Mouse (Mus musculus): ENCODE data around the gene Gm6993. TPM values are rescaled to one million over a fixed set of nuclear protein-coding genes. Genes with fewer than 3 reads are reported as not detected.

Gene Gm6993
- polyA plus RNA-seq, 1 experiment from 2014 or later = not detected

- Histone ChIP-seq H3K27me3 (ENCODE audit: control insufficient read depth, insufficient read depth, low read length) (no peaks in the 10 kb centered on the region), H3K27ac (ENCODE audit: low read depth, low read length) (no peak overlapping the region), H3K4me2 (replicated peaks; ENCODE audit: low read depth, low read length) (no peak overlapping the region), H3K9ac (ENCODE audit: low read depth, low read length) (no peak overlapping the region), H3K36me3 (ENCODE audit: control insufficient read depth, insufficient read depth, low read length) (no peaks in the 10 kb centered on the region), H3K4me3 (ENCODE audit: low read length) (no peak overlapping the region), H3K9me3 (ENCODE audit: control insufficient read depth, low read length) (no peaks in the 10 kb centered on the region), H3K4me1 (ENCODE audit: control insufficient read depth, insufficient read depth, low read length) (peaks cover 13% of the 10 kb centered on the region)
- no peak for ATAC-seq (ENCODE audit: low FRiP score, low TSS enrichment)
- WGBS = 100% methylated on average over 1 of the region's 1 CpGs
These were observed 7.9 kb upstream of the Gm6993 start for GRCm38 (mm10) chr12:31232635-31233034.

DNA sequence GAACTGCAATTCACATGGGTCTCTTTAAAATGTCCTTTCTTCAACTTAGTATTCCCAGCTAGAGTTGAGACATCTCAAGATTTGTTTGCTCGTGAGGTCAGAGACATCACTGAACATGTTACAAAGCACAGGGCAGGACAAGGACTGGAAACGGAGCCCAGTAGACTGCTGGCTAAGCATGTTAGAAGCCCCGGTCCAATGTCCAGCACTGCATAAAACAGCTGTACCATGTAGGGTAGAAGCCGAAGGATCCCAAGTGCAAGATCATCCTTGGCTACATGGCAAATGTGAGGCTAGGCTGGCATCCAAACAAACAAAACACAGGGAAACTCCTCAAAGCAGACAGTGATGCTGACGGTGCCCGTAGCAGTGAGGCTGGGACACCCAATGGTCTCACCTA lies 5.6 kb upstream of the Gm6993 start:
- Histone ChIP-seq H3K9me3 (ENCODE audit: control insufficient read depth, low read length) (no peaks in the 10 kb centered on the region), H3K36me3 (ENCODE audit: control insufficient read depth, insufficient read depth, low read length) (no peaks in the 10 kb centered on the region), H3K4me2 (replicated peaks; ENCODE audit: low read depth, low read length) (no peak overlapping the region), H3K4me3 (ENCODE audit: low read length) (no peak overlapping the region), H3K27ac (ENCODE audit: low read depth, low read length) (no peak overlapping the region), H3K9ac (ENCODE audit: low read depth, low read length) (no peak overlapping the region), H3K4me1 (ENCODE audit: control insufficient read depth, insufficient read depth, low read length) (peaks cover 9% of the 10 kb centered on the region), H3K27me3 (ENCODE audit: control insufficient read depth, insufficient read depth, low read length) (no peaks in the 10 kb centered on the region)
- 82% methylated on average over 6 of the region's 6 CpGs for WGBS
- no peak for ATAC-seq (ENCODE audit: low FRiP score, low TSS enrichment)

- ATAC-seq (ENCODE audit: low FRiP score, low TSS enrichment) = no peak
- H3K36me3 ChIP-seq (ENCODE audit: control insufficient read depth, insufficient read depth, low read length) = no peaks in the 10 kb centered on the region
- no peak overlapping the region for H3K27ac ChIP-seq (ENCODE audit: low read depth, low read length)
- no peak overlapping the region for H3K4me2 ChIP-seq (replicated peaks; ENCODE audit: low read depth, low read length)
- H3K4me1 ChIP-seq (ENCODE audit: control insufficient read depth, insufficient read depth, low read length) = peaks cover 7% of the 10 kb centered on the region
- H3K4me3 ChIP-seq (ENCODE audit: low read length) = no peak overlapping the region
- no peaks in the 10 kb centered on the region for H3K27me3 ChIP-seq (ENCODE audit: control insufficient read depth, insufficient read depth, low read length)
- 71% methylated on average over 12 of the region's 12 CpGs for WGBS
- no peaks in the 10 kb centered on the region for H3K9me3 ChIP-seq (ENCODE audit: control insufficient read depth, low read length)
- H3K9ac ChIP-seq (ENCODE audit: low read depth, low read length) = no peak overlapping the region
These were observed 3.5 kb upstream of the Gm6993 start for GRCm38 (mm10) chr12:31236861-31237595.

DNA sequence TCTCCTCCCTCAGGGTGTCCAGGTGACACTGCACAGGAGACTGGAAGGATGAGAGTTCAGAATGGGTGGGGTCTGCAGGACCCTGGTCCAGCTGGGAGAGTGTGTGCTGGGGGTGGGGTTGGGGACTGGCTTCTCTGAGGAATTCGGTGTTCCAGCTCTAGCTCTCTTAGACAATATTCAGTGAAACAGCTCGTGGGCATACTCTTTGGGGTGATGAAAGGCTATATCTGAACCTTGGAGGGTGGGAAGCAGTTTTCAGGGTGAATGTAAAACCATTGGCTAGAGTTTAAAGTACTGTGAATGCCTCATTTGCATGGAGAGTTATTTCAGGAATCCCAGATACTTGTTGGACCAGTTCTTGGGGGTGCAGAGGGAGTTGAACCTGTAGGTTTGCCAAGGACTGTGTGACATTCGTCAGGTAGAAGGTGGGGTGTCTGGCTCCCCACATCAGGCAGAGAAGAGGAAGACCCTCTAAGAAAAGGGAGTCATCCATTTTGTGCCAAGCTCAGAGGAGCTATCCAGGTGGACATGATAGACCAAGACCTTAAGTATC lies 1.5 kb upstream of the Gm6993 start:
- Histone ChIP-seq H3K27ac (ENCODE audit: low read depth, low read length) (no peak overlapping the region), H3K4me2 (replicated peaks; ENCODE audit: low read depth, low read length) (no peak overlapping the region), H3K27me3 (ENCODE audit: control insufficient read depth, insufficient read depth, low read length) (no peaks in the 10 kb centered on the region), H3K36me3 (ENCODE audit: control insufficient read depth, insufficient read depth, low read length) (no peaks in the 10 kb centered on the region), H3K9ac (ENCODE audit: low read depth, low read length) (no peak overlapping the region), H3K9me3 (ENCODE audit: control insufficient read depth, low read length) (no peaks in the 10 kb centered on the region), H3K4me3 (ENCODE audit: low read length) (no peak overlapping the region), H3K4me1 (ENCODE audit: control insufficient read depth, insufficient read depth, low read length) (peaks cover 5% of the 10 kb centered on the region; the same call in 1 of the 2 replicates)
- 73% methylated on average over 3 of the region's 3 CpGs for WGBS
- no peak for ATAC-seq (ENCODE audit: low FRiP score, low TSS enrichment)

DNA sequence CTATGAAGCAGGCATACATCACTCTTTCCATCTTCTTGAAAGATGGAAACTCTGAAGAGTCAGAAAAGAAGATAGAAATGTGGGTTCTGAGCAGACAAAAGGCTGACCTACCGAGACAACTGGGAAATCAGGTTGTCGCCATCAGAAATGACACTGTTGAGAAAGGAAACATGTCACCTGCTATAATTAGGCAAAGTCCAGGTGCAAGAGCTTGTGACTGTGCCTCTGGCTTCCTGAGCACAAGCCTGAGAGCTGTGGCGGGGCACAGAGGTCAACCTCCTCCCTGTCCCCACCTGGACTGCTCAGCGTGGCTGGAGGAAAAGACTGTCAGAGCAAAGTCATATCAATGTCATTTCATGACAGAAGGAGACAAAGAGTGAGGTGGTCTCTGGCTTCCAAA lies 772 bp upstream of the Gm6993 start:
- Histone ChIP-seq H3K27ac (ENCODE audit: low read depth, low read length) (no peak overlapping the region), H3K9me3 (ENCODE audit: control insufficient read depth, low read length) (no peaks in the 10 kb centered on the region), H3K9ac (ENCODE audit: low read depth, low read length) (no peak overlapping the region), H3K4me1 (ENCODE audit: control insufficient read depth, insufficient read depth, low read length) (peaks cover 5% of the 10 kb centered on the region; the same call in 1 of the 2 replicates), H3K36me3 (ENCODE audit: control insufficient read depth, insufficient read depth, low read length) (no peaks in the 10 kb centered on the region), H3K4me2 (replicated peaks; ENCODE audit: low read depth, low read length) (no peak overlapping the region), H3K4me3 (ENCODE audit: low read length) (no peak overlapping the region), H3K27me3 (ENCODE audit: control insufficient read depth, insufficient read depth, low read length) (no peaks in the 10 kb centered on the region)
- 43% methylated on average over 4 of the region's 4 CpGs for WGBS
- no peak for ATAC-seq (ENCODE audit: low FRiP score, low TSS enrichment)

GRCm38 (mm10) chr12:31241595-31242342 lies 1.2 kb downstream of the Gm6993 start:
- H3K4me3 ChIP-seq (ENCODE audit: low read length) = no peak overlapping the region
- no peak for ATAC-seq (ENCODE audit: low FRiP score, low TSS enrichment)
- 83% methylated on average over 6 of the region's 6 CpGs for WGBS

GRCm38 (mm10) chr12:31244001-31244400 lies 3.4 kb downstream of the Gm6993 start:
- Histone ChIP-seq H3K4me2 (replicated peaks; ENCODE audit: low read depth, low read length) (no peak overlapping the region), H3K4me1 (ENCODE audit: control insufficient read depth, insufficient read depth, low read length) (peaks cover 20% of the 10 kb centered on the region), H3K27ac (ENCODE audit: low read depth, low read length) (no peak overlapping the region), H3K4me3 (ENCODE audit: low read length) (no peak overlapping the region), H3K27me3 (ENCODE audit: control insufficient read depth, insufficient read depth, low read length) (no peaks in the 10 kb centered on the region), H3K9ac (ENCODE audit: low read depth, low read length) (no peak overlapping the region), H3K9me3 (ENCODE audit: control insufficient read depth, low read length) (no peaks in the 10 kb centered on the region), H3K36me3 (ENCODE audit: control insufficient read depth, insufficient read depth, low read length) (no peaks in the 10 kb centered on the region)
- 69% methylated on average over 2 of the region's 2 CpGs for WGBS
- no peak for ATAC-seq (ENCODE audit: low FRiP score, low TSS enrichment)

More at GRCm38 (mm10) chr12:31241595-31242342, 1.2 kb downstream of the Gm6993 start:
- H3K27me3 ChIP-seq (ENCODE audit: control insufficient read depth, insufficient read depth, low read length) = no peaks in the 10 kb centered on the region
- no peak overlapping the region for H3K27ac ChIP-seq (ENCODE audit: low read depth, low read length)
- H3K36me3 ChIP-seq (ENCODE audit: control insufficient read depth, insufficient read depth, low read length) = no peaks in the 10 kb centered on the region
- no peak overlapping the region for H3K4me2 ChIP-seq (replicated peaks; ENCODE audit: low read depth, low read length)
- no peak overlapping the region for H3K9ac ChIP-seq (ENCODE audit: low read depth, low read length)
- H3K9me3 ChIP-seq (ENCODE audit: control insufficient read depth, low read length) = no peaks in the 10 kb centered on the region
- peaks cover 13% of the 10 kb centered on the region for H3K4me1 ChIP-seq (ENCODE audit: control insufficient read depth, insufficient read depth, low read length)

GRCm38 (mm10) chr12:31244691-31245090 lies 4.1 kb downstream of the Gm6993 start:
- no peak for ATAC-seq (ENCODE audit: low FRiP score, low TSS enrichment)
- H3K36me3 ChIP-seq (ENCODE audit: control insufficient read depth, insufficient read depth, low read length) = no peaks in the 10 kb centered on the region
- H3K9ac ChIP-seq (ENCODE audit: low read depth, low read length) = no peak overlapping the region
- no peak overlapping the region for H3K4me2 ChIP-seq (replicated peaks; ENCODE audit: low read depth, low read length)
- H3K4me3 ChIP-seq (ENCODE audit: low read length) = no peak overlapping the region
- no peak overlapping the region for H3K27ac ChIP-seq (ENCODE audit: low read depth, low read length)
- H3K27me3 ChIP-seq (ENCODE audit: control insufficient read depth, insufficient read depth, low read length) = no peaks in the 10 kb centered on the region
- 91% methylated on average over 3 of the region's 3 CpGs for WGBS
- no peaks in the 10 kb centered on the region for H3K9me3 ChIP-seq (ENCODE audit: control insufficient read depth, low read length)
- H3K4me1 ChIP-seq (ENCODE audit: control insufficient read depth, insufficient read depth, low read length) = peaks cover 25% of the 10 kb centered on the region

DNA sequence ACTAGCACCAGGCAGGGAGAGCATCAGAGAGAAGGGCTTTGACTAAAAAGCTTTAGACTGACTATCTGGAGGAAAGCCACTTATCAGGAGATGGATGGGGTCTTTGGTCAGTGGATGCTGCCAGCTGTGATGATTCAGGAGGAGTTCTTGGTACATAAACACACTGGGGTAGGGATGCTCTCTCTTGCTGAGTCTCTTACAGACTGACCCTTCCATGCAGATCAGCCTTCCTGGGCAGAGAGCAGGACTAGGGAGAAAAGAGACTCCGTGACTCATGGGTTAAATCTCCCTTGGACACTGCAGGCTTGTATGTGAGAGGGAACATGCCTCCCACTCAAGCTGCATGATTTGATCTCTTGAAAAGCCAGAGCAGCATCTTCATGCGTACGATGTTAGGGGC lies 5.6 kb downstream of the Gm6993 start:
- WGBS = 30% methylated on average over 3 of the region's 3 CpGs
- no peak overlapping the region for H3K27ac ChIP-seq (ENCODE audit: low read depth, low read length)
- H3K9me3 ChIP-seq (ENCODE audit: control insufficient read depth, low read length) = no peaks in the 10 kb centered on the region
- peaks cover 25% of the 10 kb centered on the region for H3K4me1 ChIP-seq (ENCODE audit: control insufficient read depth, insufficient read depth, low read length)
- H3K27me3 ChIP-seq (ENCODE audit: control insufficient read depth, insufficient read depth, low read length) = no peaks in the 10 kb centered on the region
- no peak overlapping the region for H3K4me2 ChIP-seq (replicated peaks; ENCODE audit: low read depth, low read length)
- H3K9ac ChIP-seq (ENCODE audit: low read depth, low read length) = no peak overlapping the region
- no peak for ATAC-seq (ENCODE audit: low FRiP score, low TSS enrichment)
- no peak overlapping the region for H3K4me3 ChIP-seq (ENCODE audit: low read length)
- no peaks in the 10 kb centered on the region for H3K36me3 ChIP-seq (ENCODE audit: control insufficient read depth, insufficient read depth, low read length)
